Mouse (Mus musculus) kidney, embryonic 14.5 days (tissue): ENCODE measurements around the gene Zim1. TPM values are rescaled to one million over a fixed set of nuclear protein-coding genes. Genes with fewer than 3 reads are reported as not detected.

Experiments used
- ATAC-seq: fragments of 200-750 bp; cut with Nextera tagmentation; 2 replicates; pipeline ENCODE4 v1.8.0; 2017; ENCODE audit warnings: moderate number of reproducible peaks, mild to moderate bottlenecking, moderate TSS enrichment, moderate library complexity; ENCODE audit not compliant: low FRiP score, low TSS enrichment
- H3K27ac ChIP-seq: fragments of 300-500 bp; sonication (generic); 2 replicates; pipeline ENCODE4 v1.5.1; 2014; ENCODE audit warnings: low read depth, mild to moderate bottlenecking, low read length, moderate library complexity, mixed read lengths
- H3K27me3 ChIP-seq: fragments of 300-500 bp; sonication (generic); 2 replicates; pipeline ENCODE4 v1.6.1; 2014; ENCODE audit warnings: mild to moderate bottlenecking, low read length; ENCODE audit not compliant: control insufficient read depth, insufficient read depth
- H3K36me3 ChIP-seq: fragments of 300-500 bp; sonication (generic); 2 replicates; pipeline ENCODE4 v1.6.1; 2014; ENCODE audit warnings: low read length, mixed read lengths; ENCODE audit not compliant: control insufficient read depth, insufficient read depth
- H3K4me1 ChIP-seq: fragments of 300-500 bp; sonication (generic); 2 replicates; pipeline ENCODE4 v1.6.1; 2014; ENCODE audit warnings: low read length, mixed read lengths; ENCODE audit not compliant: control insufficient read depth, insufficient read depth
- H3K4me2 ChIP-seq: fragments of 300-500 bp; sonication (generic); replicated peaks from 2 replicates; pipeline ENCODE4 v1.6.1; 2014; ENCODE audit warnings: low read depth, mild to moderate bottlenecking, low read length
- H3K4me3 ChIP-seq: fragments of 300-500 bp; sonication (generic); 2 replicates; pipeline ENCODE4 v1.5.1; 2014; ENCODE audit warnings: mild to moderate bottlenecking, low read length
- H3K9ac ChIP-seq: fragments of 300-500 bp; sonication (generic); 2 replicates; pipeline ENCODE4 v1.6.1; 2014; ENCODE audit warnings: low read depth, mild to moderate bottlenecking, low read length, moderate library complexity
- H3K9me3 ChIP-seq: fragments of 300-500 bp; sonication (generic); 2 replicates; pipeline ENCODE4 v1.6.1; 2016; ENCODE audit warnings: low read length; ENCODE audit not compliant: control insufficient read depth
- whole genome bisulfite sequencing: fragments of 180-500 bp; shearing (Covaris S2); extraction: QIAGEN DNeasy Blood & Tissue Kit; methylation state at CpG from one replicate; pipeline ENCODE4 v1.1.7; 2014; 5-methylcytosine and 5-hydroxymethylcytosine counted together
- polyA plus RNA-seq: library from polyadenylated mRNA; unstranded; fragments of >200 nt; fragmentation: Nextera tagmentation; extraction: Ambion mirVana; gene quantifications from 2 replicates; pipeline ENCODE4 v1.2.1, GENCODE M21; 2014

Gene Zim1
- polyA plus RNA-seq, 1 experiment from 2014 or later, result 4.7 TPM

DNA sequence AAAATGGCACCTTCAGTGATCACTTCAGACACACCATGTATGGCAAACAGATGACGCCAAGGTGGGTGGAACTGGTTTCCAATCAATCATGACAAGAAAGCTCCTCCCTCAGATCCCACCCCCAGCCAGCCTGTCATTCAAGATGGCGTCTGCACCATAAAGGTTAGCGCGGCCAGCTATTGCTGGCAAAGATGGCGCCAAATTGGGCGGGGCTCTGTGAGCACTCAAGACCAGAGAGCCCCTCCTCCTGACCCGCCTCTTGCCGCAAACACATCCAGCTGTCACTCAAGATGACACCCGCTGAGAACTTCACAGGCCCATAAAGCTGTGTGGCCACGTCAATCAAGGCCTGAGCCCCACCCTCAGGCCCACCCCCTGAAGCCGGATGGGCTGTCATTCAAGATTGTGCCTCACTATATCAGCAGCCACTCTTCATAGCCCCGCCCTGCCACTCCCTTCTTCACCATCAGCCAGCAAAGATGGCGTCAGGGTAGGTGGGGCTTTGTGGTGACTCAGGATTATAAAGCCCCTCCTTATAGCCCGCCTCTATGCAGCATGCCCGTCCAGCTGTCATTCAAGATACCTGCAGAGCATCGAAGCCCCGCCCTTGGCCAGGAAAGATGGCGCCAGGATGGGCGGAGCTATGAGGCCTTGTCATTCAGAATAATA is 32.1 kb upstream of the Zim1 start:
- ATAC-seq, result peak; percentile 81
- Histone ChIP-seq H3K4me3 (peak overlapping the region; percentile 66), H3K27me3 (no peaks in the 10 kb centered on the region), H3K4me2 (peak overlapping the region; percentile 28), H3K27ac (peak overlapping the region; percentile 88; the same call in 1 of the 2 replicates), H3K36me3 (peaks cover 16% of the 10 kb centered on the region; the same call in 1 of the 2 replicates), H3K4me1 (no peaks in the 10 kb centered on the region), H3K9me3 (peaks cover 37% of the 10 kb centered on the region), H3K9ac (peak overlapping the region; percentile 68; the same call in 1 of the 2 replicates)
- WGBS, result 53% methylated on average over 19 of the region's 19 CpGs

DNA sequence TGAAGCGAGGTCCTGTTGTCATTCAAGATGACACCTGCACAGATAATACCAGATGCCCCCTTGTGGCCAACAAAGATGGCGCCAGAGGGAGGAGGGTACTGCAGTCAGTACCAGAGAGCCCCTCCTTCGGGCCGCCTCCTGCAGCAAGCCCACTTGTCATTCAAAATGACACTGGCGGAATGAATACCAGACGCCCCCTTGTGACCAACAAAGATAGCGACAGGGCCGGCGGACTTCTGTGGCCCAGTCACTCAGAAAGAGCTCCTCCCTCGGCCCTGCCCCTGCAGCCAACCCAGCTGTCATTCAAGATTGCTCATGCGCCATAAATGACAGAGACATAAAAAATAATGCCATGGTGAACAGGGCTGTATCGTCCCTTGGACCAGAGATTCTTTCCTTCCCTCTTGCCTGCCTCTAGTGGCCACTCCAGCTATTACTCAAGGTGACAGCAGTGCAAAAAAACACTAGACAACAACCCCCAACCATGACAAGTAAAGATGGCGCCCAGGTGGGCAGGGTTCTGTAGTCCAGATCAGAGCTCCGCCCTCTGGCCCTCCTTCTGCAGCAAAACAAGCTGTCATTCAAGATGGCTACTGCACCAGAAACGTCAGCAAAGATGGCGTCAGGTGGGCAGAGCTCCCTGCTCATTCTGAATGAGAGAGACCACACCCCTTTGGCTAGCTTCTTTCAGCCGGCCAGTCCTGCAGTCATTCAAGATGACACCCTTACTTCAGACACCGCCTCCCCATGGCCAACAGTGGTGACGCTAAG is 31.3 kb upstream of the Zim1 start:
- Histone ChIP-seq H3K4me3 (peak overlapping the region; percentile 66), H3K27me3 (no peaks in the 10 kb centered on the region), H3K4me1 (no peaks in the 10 kb centered on the region), H3K4me2 (peak overlapping the region; percentile 28), H3K9ac (no peak overlapping the region), H3K36me3 (peaks cover 16% of the 10 kb centered on the region; the same call in 1 of the 2 replicates), H3K27ac (peak overlapping the region; percentile 4; the same call in 1 of the 2 replicates), H3K9me3 (peaks cover 37% of the 10 kb centered on the region)
- peak; percentile 16; the same call in 1 of the 2 replicates for ATAC-seq
- 50% methylated on average over 19 of the region's 19 CpGs for WGBS

DNA sequence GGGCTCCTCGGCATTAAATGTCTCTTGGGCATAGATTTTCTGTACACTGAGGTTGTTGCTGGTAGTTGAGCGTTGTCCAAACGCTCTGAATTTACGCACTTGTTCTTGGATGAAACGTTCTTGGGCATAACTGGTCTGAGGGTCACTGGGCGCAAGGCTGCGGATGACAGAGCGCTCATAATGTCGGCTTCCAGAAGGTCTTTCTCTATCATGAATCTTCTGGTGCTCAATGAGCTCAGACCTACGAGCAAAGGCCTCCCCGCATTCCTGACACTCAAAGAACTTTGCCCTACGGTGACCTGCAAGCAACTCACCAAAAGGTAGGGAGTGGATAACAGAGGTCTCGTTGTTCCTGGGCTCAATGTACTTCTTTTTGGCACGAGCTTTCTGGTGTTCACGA is 13.1 kb upstream of the Zim1 start:
- H3K9me3 ChIP-seq, result no peaks in the 10 kb centered on the region; the same call in 1 of the 2 replicates
- no peaks in the 10 kb centered on the region for H3K4me1 ChIP-seq
- H3K36me3 ChIP-seq, result peaks cover 74% of the 10 kb centered on the region
- H3K27ac ChIP-seq, result no peak overlapping the region
- ATAC-seq, result no peak
- H3K9ac ChIP-seq, result no peak overlapping the region
- WGBS, result 89% methylated on average over 15 of the region's 15 CpGs
- no peaks in the 10 kb centered on the region for H3K27me3 ChIP-seq
- no peak overlapping the region for H3K4me2 ChIP-seq
- H3K4me3 ChIP-seq, result no peak overlapping the region

DNA sequence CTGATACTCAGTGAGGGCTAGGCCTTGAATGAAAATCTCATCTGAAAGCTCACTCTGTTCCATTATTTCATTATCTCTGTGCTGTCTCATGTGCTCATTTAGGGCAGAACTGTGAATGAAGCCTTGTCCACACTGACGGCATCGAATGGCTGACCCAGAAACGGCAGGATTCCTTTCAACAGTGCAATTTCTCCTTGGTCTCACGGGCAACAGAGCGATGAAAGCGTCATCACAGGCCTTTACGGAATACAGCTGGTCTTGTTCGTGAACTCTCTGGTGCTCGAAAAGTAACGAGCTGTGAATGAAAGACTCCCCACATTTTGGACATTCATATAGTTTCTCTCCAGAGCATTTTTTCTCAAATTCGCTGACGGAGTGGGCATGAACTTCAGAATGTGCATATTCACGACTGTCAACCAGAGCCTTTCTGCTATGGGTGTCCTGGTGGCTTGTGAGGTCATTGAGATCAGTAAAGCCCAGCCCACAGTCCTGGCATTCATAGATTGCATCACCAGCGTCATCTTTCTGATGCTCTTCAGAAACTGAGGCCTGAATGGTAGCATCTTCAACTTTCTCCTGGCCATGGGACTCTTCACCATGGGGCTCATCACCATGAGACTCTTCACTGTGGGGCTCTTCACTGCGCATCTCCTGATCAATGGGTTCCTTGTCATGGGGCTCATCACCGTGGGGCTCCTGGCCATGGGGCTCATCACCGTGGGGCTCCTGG is 12.4 kb upstream of the Zim1 start:
- Histone ChIP-seq H3K9ac (no peak overlapping the region), H3K4me1 (no peaks in the 10 kb centered on the region), H3K4me3 (no peak overlapping the region), H3K9me3 (no peaks in the 10 kb centered on the region; the same call in 1 of the 2 replicates), H3K36me3 (peaks cover 69% of the 10 kb centered on the region), H3K27ac (no peak overlapping the region), H3K4me2 (no peak overlapping the region), H3K27me3 (no peaks in the 10 kb centered on the region)
- WGBS, result 70% methylated on average over 17 of the region's 17 CpGs
- no peak for ATAC-seq

DNA sequence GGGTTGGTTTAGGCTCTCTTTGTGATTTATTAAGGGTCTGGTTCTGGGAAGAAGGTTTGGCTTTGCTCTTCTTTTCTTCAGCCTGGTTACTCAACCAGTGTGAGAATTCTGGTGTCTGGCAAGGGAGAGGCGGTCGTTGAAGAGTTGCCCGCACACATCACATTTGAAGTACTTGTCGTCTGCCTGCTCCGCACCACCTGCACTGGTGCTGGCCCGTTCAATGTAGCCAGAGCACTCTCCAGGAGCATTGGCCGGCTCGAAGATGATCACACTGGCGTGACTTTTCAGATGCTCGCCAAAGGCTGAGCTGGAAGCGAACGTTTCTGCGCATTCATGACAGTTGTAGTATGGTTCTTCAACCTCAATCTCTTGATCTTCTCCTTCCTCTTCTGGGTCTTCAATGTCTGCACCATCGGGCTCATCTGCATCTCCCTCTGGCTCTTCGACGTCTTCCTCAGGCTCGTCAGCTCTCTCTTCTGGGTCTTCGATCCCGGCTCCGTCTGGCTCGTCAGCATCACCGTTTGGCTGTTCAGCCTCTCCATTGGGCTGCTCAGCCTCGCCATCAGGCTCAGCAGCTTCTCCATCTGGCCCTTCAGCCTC is 11.3 kb upstream of the Zim1 start:
- 95% methylated on average over 23 of the region's 23 CpGs for WGBS
- H3K4me3 ChIP-seq, result no peak overlapping the region
- peaks cover 60% of the 10 kb centered on the region for H3K36me3 ChIP-seq

DNA sequence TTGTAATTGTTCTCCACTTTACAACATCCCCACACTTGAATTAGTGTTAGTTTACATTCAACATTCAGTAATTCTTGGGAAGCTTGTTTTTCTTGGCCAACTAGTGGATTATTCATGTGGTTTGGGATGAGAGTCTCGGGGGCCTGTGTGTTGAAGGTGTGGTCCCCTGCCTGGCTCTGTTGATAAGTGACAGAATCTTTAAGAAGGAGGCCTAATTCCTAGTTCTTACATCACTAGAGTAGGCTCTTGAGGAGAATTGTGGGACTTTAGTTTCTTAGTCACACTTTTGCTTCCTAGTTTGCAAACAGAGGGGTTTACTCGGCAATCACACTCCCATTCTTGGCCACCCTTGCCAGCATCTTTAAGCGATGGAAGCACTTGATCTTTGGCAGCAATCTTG is 3.0 kb upstream of the Zim1 start:
- Histone ChIP-seq H3K27ac (no peak overlapping the region), H3K27me3 (no peaks in the 10 kb centered on the region), H3K9me3 (no peaks in the 10 kb centered on the region; the same call in 1 of the 2 replicates), H3K36me3 (no peaks in the 10 kb centered on the region), H3K9ac (no peak overlapping the region), H3K4me2 (no peak overlapping the region), H3K4me3 (no peak overlapping the region), H3K4me1 (no peaks in the 10 kb centered on the region)
- ATAC-seq, result no peak
- 75% methylated on average over 3 of the region's 3 CpGs for WGBS

More for the DNA sequence above, 11.3 kb upstream of the Zim1 start:
- Histone ChIP-seq H3K27ac (no peak overlapping the region), H3K9ac (no peak overlapping the region), H3K9me3 (no peaks in the 10 kb centered on the region; the same call in 1 of the 2 replicates), H3K4me1 (no peaks in the 10 kb centered on the region), H3K27me3 (no peaks in the 10 kb centered on the region), H3K4me2 (no peak overlapping the region)
- ATAC-seq, result no peak

DNA sequence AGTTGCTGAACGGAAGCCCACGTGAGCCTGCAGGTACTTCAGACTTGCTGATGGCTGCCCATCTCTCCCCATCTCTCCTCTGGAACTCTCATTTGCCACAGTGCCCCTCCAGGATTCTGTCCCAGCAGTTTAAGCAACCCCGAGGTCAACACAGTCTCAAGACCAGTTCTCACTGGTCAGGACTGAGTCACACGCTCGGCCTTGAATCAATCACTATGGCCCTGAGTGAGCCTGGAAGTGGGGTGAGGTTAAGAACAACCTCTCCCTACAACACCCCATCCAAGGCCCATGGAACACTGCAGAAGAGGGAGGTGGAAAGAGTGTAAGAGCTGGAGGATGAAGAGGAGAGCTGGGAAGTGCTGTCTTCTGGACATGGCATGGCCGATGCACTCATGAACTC is 10.7 kb downstream of the Zim1 start:
- Histone ChIP-seq H3K27me3 (no peaks in the 10 kb centered on the region), H3K27ac (no peak overlapping the region), H3K4me1 (no peaks in the 10 kb centered on the region), H3K4me2 (no peak overlapping the region), H3K9me3 (no peaks in the 10 kb centered on the region), H3K4me3 (no peak overlapping the region), H3K9ac (no peak overlapping the region), H3K36me3 (no peaks in the 10 kb centered on the region; the same call in 1 of the 2 replicates)
- WGBS, result 94% methylated on average over 6 of the region's 6 CpGs
- no peak for ATAC-seq

DNA sequence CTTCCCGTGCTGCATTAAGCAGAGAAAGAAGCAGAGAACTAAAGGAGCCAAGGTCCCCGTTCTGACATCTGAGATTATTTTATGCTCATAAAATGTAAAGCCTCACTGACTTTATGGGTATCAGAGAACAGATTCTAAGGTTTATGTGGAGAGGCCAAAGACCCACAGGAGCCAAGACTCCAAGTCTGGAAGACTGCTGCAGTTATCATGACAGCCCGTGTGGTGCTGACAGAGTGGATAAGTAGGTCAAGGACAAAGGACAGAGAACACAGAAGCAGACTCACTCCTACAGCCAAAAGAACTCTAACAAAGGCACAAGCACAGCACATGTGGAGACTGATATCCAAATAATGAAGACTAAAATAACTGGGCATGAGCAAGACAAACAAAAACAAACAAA is 29.5 kb downstream of the Zim1 start:
- Histone ChIP-seq H3K9ac (no peak overlapping the region), H3K4me2 (no peak overlapping the region), H3K4me3 (no peak overlapping the region), H3K27ac (no peak overlapping the region), H3K36me3 (no peaks in the 10 kb centered on the region), H3K4me1 (no peaks in the 10 kb centered on the region), H3K9me3 (no peaks in the 10 kb centered on the region), H3K27me3 (no peaks in the 10 kb centered on the region)
- WGBS, result 55% methylated on average over 3 of the region's 3 CpGs
- ATAC-seq, result no peak
